Mouse (Mus musculus) embryo, embryonic 11 days (tissue): ENCODE data around the gene Dtl.

Experiments
- DNase-seq: peaks from one replicate; pipeline ENCODE4 v3.0.0-alpha.2; 2015

Dtl gene

GRCm38 (mm10) chr1:191574871-191575457, 380 bp downstream of the Dtl start:
- peak; percentile 90 for DNase-seq

- peak; percentile 41 for DNase-seq
These were observed 1.3 kb downstream of the Dtl start for GRCm38 (mm10) chr1:191573906-191574639.

DNA sequence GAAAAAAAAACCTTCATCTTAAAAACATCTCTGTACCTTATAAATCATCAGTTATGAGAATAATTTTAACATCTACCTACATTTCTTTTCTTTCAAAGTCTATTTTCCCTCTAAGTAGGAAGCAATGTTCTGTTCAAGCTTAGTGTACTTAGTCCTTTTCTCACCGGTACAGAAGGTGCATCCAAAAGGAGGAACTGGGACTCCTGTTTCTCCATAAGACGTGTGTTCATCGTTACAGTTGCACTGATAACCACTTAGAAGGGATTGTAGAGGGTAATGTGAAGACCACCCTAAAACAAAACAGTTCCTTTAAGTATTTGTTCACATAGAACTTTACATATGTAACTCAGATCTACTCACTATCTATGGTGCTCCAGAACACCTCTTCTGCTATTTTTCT, 4.9 kb downstream of the Dtl start:
- no peak for DNase-seq

GRCm38 (mm10) chr1:191569625-191570024, 5.7 kb downstream of the Dtl start:
- no peak for DNase-seq

GRCm38 (mm10) chr1:191567859-191568258, 7.5 kb downstream of the Dtl start:
- peak; percentile 20 for DNase-seq

- peak; percentile 39 for DNase-seq
These were observed 12.4 kb downstream of the Dtl start for GRCm38 (mm10) chr1:191562823-191563365.

- DNase-seq: no peak
These were observed 15.6 kb downstream of the Dtl start for GRCm38 (mm10) chr1:191559779-191560178.

- no peak for DNase-seq
These were observed 18.2 kb downstream of the Dtl start for GRCm38 (mm10) chr1:191557109-191557508.

DNA sequence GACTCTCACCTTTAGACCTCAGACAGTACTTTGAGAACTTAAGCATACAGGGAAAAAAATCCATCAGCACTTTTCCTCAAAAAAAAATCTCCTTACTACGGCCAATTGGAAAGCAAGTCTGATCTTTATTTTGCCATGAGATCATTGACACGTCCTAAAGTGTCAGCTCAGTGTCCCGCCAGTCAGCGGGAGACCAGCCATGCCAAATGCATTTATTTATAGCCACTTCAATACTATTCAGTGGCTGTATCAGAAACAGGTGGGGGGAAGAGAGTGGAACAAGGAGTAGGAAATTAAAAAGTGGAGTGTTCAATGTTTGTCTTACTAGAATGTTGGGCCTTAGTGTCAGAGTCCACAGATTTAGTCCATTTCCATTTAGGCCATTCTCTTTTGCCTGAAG, 24.6 kb downstream of the Dtl start:
- no peak for DNase-seq

- DNase-seq: no peak
These were observed 31.6 kb downstream of the Dtl start for GRCm38 (mm10) chr1:191543747-191544146.

DNA sequence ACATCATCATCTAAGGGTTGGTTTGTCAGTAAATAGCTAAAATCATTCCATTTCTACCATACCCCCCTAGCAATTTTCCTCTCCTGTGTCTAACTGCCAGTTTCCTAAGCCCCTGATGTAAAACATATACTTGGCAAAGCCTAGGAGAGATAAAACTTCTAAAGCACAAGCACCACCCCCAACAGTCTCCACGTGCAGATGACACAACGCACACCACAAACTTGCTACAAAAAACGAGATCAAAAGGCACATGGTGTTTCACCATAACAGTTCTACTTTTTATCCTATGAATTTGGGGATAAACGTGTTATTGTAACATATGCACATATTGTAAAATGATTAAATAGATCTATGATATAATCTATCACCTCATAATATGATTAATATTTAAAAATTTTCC, 33.7 kb downstream of the Dtl start:
- no peak for DNase-seq

- DNase-seq: no peak
These were observed 34.3 kb downstream of the Dtl start for GRCm38 (mm10) chr1:191541014-191541413.

- no peak for DNase-seq
These were observed 35.0 kb downstream of the Dtl start for GRCm38 (mm10) chr1:191540300-191540699.

DNA sequence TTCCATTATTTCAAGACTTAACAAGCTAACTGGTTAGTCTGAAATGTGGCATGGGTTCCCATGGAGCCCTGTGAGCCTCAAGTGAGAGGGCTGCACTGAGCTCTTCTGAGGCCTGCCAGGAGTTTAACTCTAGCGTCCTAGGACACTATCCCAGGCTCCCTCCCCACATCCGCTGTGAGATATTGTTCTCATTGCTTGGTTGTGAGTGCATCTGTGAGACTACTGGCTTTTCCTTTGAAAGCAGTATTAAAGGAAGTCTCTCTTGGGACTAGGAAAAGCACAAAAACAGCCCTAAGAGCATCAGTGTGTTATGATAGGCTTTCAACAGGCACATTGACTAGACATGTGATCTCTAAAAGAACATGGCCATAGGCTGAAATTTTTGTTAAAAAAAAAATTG, 40.4 kb downstream of the Dtl start:
- no peak for DNase-seq

- DNase-seq: no peak
These were observed 44.3 kb downstream of the Dtl start for GRCm38 (mm10) chr1:191531023-191531422.

DNA sequence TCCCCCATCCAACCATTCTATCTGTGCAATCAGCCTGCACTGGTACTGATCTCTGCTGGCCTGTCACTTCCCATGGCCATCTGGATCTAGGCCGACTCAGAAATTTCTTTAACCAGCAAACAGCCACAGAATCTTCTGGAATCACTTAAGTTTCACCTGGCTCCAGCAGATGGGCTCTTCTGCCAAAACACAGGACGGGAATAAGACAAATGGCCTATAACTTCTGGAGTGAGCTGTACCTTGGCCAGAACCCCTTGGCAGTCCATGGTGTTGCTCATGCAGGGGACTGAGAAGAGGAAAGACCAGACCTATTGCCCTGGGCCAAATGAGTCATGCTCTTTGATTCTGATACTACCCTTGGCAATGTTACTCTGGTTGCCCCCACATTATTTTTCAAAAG, 45.9 kb downstream of the Dtl start:
- DNase-seq: no peak

DNA sequence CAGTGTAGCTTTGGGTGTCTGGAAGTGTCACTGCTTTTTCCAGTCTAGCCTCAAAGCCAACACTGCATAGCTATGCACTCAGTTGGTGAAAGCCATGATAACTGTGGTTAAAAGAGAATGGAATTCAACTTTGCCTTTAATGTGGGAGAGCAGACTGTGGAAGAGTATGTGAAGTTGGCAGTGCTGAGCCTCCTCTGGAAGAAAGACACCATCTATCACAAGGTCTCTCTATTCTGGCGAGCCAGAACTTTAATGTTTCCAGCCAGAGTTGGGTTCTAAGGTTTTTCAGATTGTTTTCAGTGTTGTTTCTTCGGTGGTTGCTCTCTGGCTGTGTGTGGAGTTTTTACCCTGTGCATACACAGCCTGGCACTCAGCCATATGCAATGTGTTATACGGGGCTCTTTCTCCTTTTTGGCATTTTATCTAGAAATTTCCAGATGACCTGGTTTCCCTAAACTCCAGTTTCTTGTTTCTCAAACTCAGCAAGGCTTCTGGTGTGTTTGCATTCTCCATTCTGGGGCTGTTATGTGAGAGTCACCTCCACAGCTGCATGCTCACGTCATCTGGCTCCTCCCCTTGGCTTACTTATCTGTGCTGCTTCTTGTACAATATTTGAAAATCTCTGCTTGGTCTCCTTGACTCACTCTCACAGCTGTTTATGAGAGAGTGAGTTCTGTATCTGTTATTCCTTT, 47.3 kb downstream of the Dtl start:
- no peak for DNase-seq

DNA sequence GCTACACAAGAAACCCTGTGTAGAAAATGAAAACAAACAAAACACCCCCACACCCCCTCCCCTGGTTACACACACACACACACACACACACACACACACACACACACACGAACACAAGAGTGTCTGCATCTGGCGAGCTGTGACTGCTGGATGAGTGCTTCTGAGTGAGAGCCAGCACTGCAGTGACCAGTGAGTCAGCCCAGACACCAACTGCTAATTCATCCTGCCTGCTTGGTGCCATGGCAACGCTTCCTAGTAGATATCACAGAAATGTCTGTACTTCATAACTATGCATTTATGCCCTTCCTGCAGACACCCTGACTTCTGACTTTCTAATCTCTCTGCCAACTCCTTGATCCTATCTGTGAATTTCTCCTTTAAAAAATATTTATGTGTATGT, 48.3 kb downstream of the Dtl start:
- no peak for DNase-seq

DNA sequence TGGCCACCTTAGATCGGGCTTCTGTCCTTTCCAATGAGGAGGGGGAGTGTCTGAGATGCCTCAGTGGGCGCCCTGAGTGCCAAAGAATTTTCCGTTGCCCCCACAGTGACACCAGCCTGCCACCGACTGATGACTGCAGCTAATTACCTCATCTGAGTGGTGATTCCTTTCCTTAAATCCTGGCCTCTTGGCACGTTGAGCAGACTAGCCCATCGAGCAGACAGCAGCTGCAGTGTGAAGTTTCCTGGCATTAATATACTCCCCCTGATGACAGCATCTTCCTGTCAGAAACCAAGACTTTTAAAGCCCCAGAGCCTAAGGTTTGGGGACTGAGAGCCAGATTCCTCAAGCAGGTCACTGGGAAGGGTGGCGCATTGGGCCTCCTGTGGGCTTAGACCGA, 53.9 kb downstream of the Dtl start:
- DNase-seq: no peak

- DNase-seq: no peak
These were observed 54.7 kb downstream of the Dtl start for GRCm38 (mm10) chr1:191520669-191521068.

GRCm38 (mm10) chr1:191520194-191520593, 55.1 kb downstream of the Dtl start:
- no peak for DNase-seq

DNA sequence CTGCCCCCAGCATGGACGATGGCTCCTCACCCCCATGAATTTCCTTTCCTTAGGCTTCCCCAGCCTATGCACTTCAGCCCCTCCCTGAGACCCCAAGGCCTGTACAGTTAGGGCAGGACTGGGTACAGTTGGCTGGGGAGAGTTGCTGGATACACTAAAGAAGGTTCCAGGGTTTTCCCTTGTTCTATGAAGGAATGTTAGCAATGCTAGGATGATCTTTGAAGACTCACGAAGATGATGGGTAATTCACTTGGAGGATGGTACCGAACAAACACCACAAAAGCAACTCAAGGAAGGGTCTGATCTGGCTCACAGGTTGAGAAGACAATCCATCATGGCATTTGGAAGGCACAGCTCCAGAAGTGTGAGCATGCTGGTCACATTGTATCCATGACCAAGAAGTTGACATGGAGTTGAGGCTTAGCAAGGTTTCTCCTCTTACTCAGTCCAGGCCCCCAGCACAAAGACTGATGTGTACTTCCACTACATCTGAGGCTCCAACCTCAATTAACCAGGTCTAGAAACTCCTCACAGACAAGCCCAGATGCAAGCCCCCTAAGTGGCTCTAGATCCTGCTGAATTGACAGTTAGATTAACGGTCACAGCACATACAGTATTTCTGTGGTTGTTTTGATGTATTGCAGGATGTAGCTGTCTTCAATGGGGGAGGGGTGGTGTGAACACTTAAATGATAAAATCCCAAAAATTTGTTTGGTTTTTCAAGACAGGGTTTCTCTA, 55.8 kb downstream of the Dtl start:
- DNase-seq: no peak

- DNase-seq: no peak
These were observed 56.4 kb downstream of the Dtl start for GRCm38 (mm10) chr1:191518911-191519310.
